Mouse (Mus musculus): Measurements from ENCODE around the gene Vps53. TPM values are rescaled to one million over a fixed set of nuclear protein-coding genes. Genes with fewer than 3 reads are reported as not detected.

Vps53 gene
- polyA plus RNA-seq, 1 experiment from 2014 or later: 35.1 TPM

DNA sequence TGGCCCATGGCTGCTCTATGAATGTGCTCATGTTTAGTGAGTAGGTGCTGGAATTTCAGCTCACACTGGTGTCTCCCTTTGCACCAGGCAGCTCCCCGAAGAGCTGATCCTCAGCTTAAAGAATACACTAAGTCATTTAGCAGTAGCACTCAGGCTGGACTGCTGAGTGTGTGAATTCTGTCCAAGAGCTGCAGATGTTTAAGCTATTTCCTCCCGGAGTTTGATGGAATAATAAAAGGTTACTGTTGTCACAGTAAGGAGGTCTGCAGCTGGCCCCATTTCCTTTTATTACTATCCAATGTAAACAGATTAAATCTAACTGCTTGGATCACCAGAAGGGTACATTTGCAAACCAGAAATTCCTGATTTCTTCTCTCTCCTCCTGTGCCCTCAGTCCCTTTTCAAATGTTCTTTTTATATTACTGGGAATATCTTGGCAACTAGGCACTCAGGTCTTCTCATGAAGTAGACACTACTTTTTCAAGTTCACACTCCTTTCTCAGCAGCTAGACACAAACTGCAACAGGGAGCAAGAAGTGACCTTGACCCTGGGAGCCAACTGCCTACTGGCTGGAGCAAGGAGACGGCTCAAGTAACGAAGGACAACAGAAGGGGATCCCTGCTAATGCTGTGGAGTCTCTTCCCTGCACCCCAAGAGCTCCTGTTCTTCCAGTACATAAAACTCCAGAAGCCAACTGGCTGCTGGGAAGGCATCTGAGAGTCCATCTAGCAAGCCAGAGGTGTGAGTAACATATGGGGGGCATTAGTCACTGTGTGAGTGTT, 80.1 kb downstream of the Vps53 start:
- H3K4me1 ChIP-seq (ENCODE audit: control insufficient read depth, insufficient read depth, low read length): peaks cover 2% of the 10 kb centered on the region
- peak overlapping the region; percentile 20; the same call in 1 of the 2 replicates for H3K27ac ChIP-seq (ENCODE audit: low read length)
- H3K9ac ChIP-seq (ENCODE audit: low read length): no peak overlapping the region
- no peak overlapping the region for H3K4me2 ChIP-seq (ENCODE audit: low read depth, low read length)
- no peaks in the 10 kb centered on the region for H3K9me3 ChIP-seq (replicated peaks; ENCODE audit: control insufficient read depth, low read length)
- peak; percentile 45; the same call in 1 of the 2 replicates for ATAC-seq (replicated peaks; ENCODE audit: extremely low read depth, insufficient read depth, low FRiP score)
- H3K27me3 ChIP-seq (ENCODE audit: control insufficient read depth, insufficient read depth, low read length): no peaks in the 10 kb centered on the region
- WGBS: 55% methylated on average over 4 of the region's 4 CpGs
- H3K4me3 ChIP-seq (ENCODE audit: low read length): no peak overlapping the region
- H3K36me3 ChIP-seq (ENCODE audit: control insufficient read depth, insufficient read depth): no peaks in the 10 kb centered on the region; the same call in 1 of the 2 replicates

DNA sequence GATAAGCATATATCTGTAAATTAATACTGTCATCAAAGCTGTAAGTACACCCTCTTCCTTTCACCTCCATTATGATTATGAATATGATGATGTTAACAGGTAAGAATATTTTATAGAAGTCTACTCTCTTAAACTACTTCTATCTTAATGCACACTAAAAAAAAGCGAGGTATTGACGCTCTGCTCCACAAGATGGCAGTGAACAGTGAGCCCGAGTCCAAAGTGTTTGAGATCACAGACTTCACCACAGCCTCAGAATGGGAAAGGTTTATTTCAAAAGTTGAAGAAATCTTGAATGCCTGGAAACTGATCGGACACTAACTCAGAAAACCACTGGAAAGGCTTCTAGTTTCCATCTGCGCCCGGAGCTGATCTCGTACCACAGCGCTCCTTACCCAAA, 85.8 kb downstream of the Vps53 start:
- Histone ChIP-seq H3K4me1 (ENCODE audit: control insufficient read depth, insufficient read depth, low read length) (no peaks in the 10 kb centered on the region; the same call in 1 of the 2 replicates), H3K36me3 (ENCODE audit: control insufficient read depth, insufficient read depth) (no peaks in the 10 kb centered on the region; the same call in 1 of the 2 replicates), H3K27me3 (ENCODE audit: control insufficient read depth, insufficient read depth, low read length) (no peaks in the 10 kb centered on the region), H3K9ac (ENCODE audit: low read length) (no peak overlapping the region), H3K27ac (ENCODE audit: low read length) (no peak overlapping the region), H3K9me3 (replicated peaks; ENCODE audit: control insufficient read depth, low read length) (no peaks in the 10 kb centered on the region), H3K4me3 (ENCODE audit: low read length) (no peak overlapping the region), H3K4me2 (ENCODE audit: low read depth, low read length) (no peak overlapping the region)
- WGBS: 84% methylated on average over 8 of the region's 8 CpGs
- ATAC-seq (replicated peaks; ENCODE audit: extremely low read depth, insufficient read depth, low FRiP score): no peak

DNA sequence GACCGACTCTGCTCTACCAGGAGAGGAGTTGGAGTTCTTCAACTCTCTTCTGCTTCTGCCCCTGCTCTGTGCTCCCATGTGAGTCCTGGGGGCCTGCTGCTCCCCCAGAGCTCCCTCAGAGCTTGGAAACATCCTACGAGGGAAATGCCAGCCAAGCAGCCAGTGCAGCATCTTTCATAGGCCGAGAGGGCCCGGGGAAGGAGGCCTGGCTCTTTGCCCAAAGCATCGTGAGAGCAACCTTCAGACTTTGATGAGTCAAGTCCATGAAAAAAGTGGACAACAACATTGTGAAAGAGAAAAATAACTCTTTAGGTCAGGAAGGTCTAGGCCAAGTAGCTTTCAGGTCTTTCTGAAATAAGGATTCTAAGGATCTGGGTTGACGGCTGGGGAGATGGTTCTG, 89.7 kb downstream of the Vps53 start:
- H3K4me3 ChIP-seq (ENCODE audit: low read length): no peak overlapping the region
- no peak for ATAC-seq (replicated peaks; ENCODE audit: extremely low read depth, insufficient read depth, low FRiP score)
- H3K9me3 ChIP-seq (replicated peaks; ENCODE audit: control insufficient read depth, low read length): no peaks in the 10 kb centered on the region
- H3K4me1 ChIP-seq (ENCODE audit: control insufficient read depth, insufficient read depth, low read length): no peaks in the 10 kb centered on the region
- H3K36me3 ChIP-seq (ENCODE audit: control insufficient read depth, insufficient read depth): peaks cover 9% of the 10 kb centered on the region
- WGBS: 57% methylated on average over 6 of the region's 6 CpGs
- no peaks in the 10 kb centered on the region for H3K27me3 ChIP-seq (ENCODE audit: control insufficient read depth, insufficient read depth, low read length)
- no peak overlapping the region for H3K4me2 ChIP-seq (ENCODE audit: low read depth, low read length)
- no peak overlapping the region for H3K9ac ChIP-seq (ENCODE audit: low read length)
- no peak overlapping the region for H3K27ac ChIP-seq (ENCODE audit: low read length)

DNA sequence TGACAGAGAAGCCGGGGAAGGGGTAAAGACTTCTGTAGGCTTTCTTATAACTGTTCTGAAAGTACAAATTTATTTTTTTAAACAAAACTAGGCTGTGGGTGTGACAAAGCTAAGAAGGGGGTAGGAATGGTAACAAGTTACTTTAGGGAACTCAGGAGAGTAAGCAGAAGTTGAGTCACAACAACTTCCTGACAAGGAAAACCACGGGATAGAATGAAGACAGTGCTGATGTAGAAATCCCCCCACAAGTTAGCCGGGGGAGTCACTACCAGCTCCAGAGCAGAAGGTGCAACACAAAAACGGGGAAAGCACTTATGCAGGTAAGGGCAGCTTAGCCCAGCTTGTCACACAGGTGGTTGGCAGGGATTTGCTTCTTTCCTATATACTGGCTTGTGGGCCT, 90.9 kb downstream of the Vps53 start:
- 73% methylated on average over 4 of the region's 4 CpGs for WGBS
- H3K27ac ChIP-seq (ENCODE audit: low read length): no peak overlapping the region
- no peak for ATAC-seq (replicated peaks; ENCODE audit: extremely low read depth, insufficient read depth, low FRiP score)

DNA sequence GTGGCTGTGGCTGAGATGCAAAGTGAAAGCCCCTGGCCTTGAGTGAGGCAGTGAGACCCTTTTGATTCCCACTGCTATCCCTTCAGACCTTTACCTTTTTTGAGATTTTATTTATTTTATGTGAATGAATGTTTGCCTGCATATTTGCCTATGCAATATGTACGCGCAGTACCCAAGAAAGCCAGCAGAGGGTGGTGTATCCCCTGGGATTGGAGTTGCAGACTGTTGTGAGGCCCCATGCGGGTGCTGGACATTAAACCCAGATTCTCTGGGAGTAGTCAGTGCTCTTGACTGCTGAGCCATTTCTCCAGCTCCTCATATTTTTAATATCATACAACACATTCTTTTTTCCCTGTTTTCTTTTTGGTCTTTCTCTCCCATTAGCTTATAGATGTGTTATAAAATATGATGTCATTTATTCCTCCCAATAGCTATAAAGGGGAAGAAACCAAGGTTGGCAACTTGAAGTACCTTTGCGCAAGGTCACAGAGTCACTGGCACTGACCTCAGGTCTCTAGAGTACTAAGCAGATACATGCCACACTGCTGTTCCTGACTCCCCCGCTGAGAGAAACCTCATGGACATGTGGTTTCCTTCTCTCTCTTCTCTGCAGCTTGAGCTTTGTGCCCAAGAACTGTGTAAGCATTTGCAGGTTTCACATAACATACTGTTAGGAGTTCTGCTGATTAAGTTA, 93.4 kb downstream of the Vps53 start:
- Histone ChIP-seq H3K9ac (ENCODE audit: low read length) (no peak overlapping the region), H3K36me3 (ENCODE audit: control insufficient read depth, insufficient read depth) (peaks cover 15% of the 10 kb centered on the region), H3K27me3 (ENCODE audit: control insufficient read depth, insufficient read depth, low read length) (no peaks in the 10 kb centered on the region), H3K4me1 (ENCODE audit: control insufficient read depth, insufficient read depth, low read length) (no peaks in the 10 kb centered on the region), H3K4me2 (ENCODE audit: low read depth, low read length) (no peak overlapping the region), H3K27ac (ENCODE audit: low read length) (no peak overlapping the region), H3K9me3 (replicated peaks; ENCODE audit: control insufficient read depth, low read length) (no peaks in the 10 kb centered on the region), H3K4me3 (ENCODE audit: low read length) (no peak overlapping the region)
- 77% methylated on average over 5 of the region's 5 CpGs for WGBS
- no peak for ATAC-seq (replicated peaks; ENCODE audit: extremely low read depth, insufficient read depth, low FRiP score)

More for the DNA sequence above, 90.9 kb downstream of the Vps53 start:
- no peaks in the 10 kb centered on the region for H3K9me3 ChIP-seq (replicated peaks; ENCODE audit: control insufficient read depth, low read length)
- peaks cover 9% of the 10 kb centered on the region for H3K36me3 ChIP-seq (ENCODE audit: control insufficient read depth, insufficient read depth)
- H3K27me3 ChIP-seq (ENCODE audit: control insufficient read depth, insufficient read depth, low read length): no peaks in the 10 kb centered on the region
- no peak overlapping the region for H3K4me2 ChIP-seq (ENCODE audit: low read depth, low read length)
- no peaks in the 10 kb centered on the region for H3K4me1 ChIP-seq (ENCODE audit: control insufficient read depth, insufficient read depth, low read length)
- no peak overlapping the region for H3K9ac ChIP-seq (ENCODE audit: low read length)
- no peak overlapping the region for H3K4me3 ChIP-seq (ENCODE audit: low read length)

DNA sequence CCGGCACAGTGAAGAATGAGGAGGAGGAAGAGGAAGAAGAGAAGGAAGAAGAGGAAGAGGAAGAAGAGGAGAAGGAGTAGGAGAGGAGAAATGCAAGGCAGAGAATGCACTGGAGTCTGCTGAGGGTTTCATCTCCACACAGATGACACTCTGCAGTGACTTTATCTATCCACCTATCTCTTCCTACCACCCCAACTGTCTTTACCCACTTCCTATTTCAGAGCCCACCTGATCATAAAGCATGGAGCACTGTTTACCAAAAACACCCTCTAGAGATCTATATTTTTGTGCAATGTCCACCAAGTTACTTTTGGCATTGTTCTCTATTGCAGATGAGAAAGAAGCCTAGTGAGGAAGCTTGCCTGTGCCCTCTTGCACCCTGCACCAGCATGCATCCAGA, 94.5 kb downstream of the Vps53 start:
- Histone ChIP-seq H3K27ac (ENCODE audit: low read length) (no peak overlapping the region), H3K4me1 (ENCODE audit: control insufficient read depth, insufficient read depth, low read length) (no peaks in the 10 kb centered on the region), H3K9ac (ENCODE audit: low read length) (no peak overlapping the region), H3K4me3 (ENCODE audit: low read length) (no peak overlapping the region), H3K4me2 (ENCODE audit: low read depth, low read length) (no peak overlapping the region), H3K27me3 (ENCODE audit: control insufficient read depth, insufficient read depth, low read length) (no peaks in the 10 kb centered on the region), H3K9me3 (replicated peaks; ENCODE audit: control insufficient read depth, low read length) (no peaks in the 10 kb centered on the region), H3K36me3 (ENCODE audit: control insufficient read depth, insufficient read depth) (peaks cover 19% of the 10 kb centered on the region)
- ATAC-seq (replicated peaks; ENCODE audit: extremely low read depth, insufficient read depth, low FRiP score): no peak
- 84% methylated on average over 1 of the region's 1 CpGs for WGBS

DNA sequence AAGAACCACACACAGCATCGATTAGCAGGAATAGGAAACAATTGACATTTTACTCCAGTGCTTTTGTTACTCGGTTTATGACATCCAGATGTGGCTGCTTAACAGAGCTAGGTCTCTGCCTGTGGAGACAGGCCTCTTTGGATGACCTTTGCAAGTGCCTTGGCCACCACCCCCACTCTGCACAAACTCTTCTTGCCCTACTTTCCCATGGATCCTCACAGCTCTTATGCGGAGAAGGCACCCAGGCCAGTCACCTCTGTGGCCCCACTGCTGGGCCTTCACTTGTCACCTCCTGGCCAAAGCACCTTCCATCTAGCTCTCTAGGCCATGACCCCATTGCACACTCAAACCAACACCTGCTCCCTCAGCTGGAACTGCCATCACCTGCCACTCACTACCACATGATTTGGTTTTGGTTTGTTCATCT, 95.5 kb downstream of the Vps53 start:
- H3K4me1 ChIP-seq (ENCODE audit: control insufficient read depth, insufficient read depth, low read length): no peaks in the 10 kb centered on the region
- H3K4me2 ChIP-seq (ENCODE audit: low read depth, low read length): no peak overlapping the region
- no peak overlapping the region for H3K27ac ChIP-seq (ENCODE audit: low read length)
- peaks cover 24% of the 10 kb centered on the region for H3K36me3 ChIP-seq (ENCODE audit: control insufficient read depth, insufficient read depth)
- H3K4me3 ChIP-seq (ENCODE audit: low read length): no peak overlapping the region
- no peaks in the 10 kb centered on the region for H3K9me3 ChIP-seq (replicated peaks; ENCODE audit: control insufficient read depth, low read length)
- no peak overlapping the region for H3K9ac ChIP-seq (ENCODE audit: low read length)
- H3K27me3 ChIP-seq (ENCODE audit: control insufficient read depth, insufficient read depth, low read length): no peaks in the 10 kb centered on the region
- WGBS: 71% methylated on average over 3 of the region's 3 CpGs
- no peak for ATAC-seq (replicated peaks; ENCODE audit: extremely low read depth, insufficient read depth, low FRiP score)

DNA sequence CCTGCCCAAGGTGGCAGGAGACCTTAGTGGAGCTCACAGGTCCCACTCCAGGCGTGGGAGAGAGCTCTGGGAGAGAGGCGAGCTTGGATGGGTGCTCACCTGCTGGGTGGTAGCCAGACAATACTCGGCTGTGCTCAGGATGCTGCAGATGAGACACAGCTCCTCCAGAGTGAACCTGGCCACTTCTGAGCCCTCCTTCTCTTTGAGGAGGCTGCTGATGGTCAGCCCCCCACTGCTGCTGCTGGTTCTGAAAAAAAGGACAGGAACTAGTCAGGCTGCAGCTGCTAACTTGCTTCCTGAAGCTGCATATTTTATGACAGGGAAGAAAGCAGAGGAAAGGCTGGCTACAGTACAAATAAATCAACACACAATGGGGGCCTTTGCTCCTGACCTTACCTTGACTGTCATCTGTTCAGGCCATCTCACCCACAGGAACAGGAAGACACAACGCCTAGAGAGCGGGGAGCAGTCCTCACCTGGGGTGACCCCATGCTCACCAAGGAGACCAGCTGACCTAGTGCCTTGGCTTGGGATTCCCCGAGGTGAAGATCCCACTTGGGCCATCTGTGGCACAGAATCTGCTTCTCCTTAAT, 98.3 kb downstream of the Vps53 start:
- WGBS: 77% methylated on average over 6 of the region's 6 CpGs
- Histone ChIP-seq H3K4me2 (ENCODE audit: low read depth, low read length) (no peak overlapping the region), H3K9ac (ENCODE audit: low read length) (no peak overlapping the region), H3K36me3 (ENCODE audit: control insufficient read depth, insufficient read depth) (peaks cover 21% of the 10 kb centered on the region), H3K4me1 (ENCODE audit: control insufficient read depth, insufficient read depth, low read length) (no peaks in the 10 kb centered on the region), H3K9me3 (replicated peaks; ENCODE audit: control insufficient read depth, low read length) (no peaks in the 10 kb centered on the region), H3K27ac (ENCODE audit: low read length) (peak overlapping the region; percentile 20; the same call in 1 of the 2 replicates), H3K4me3 (ENCODE audit: low read length) (no peak overlapping the region), H3K27me3 (ENCODE audit: control insufficient read depth, insufficient read depth, low read length) (no peaks in the 10 kb centered on the region)
- 0 out of 2 replicates have a peak, but pooled peaks have one; percentile 21 for ATAC-seq (replicated peaks; ENCODE audit: extremely low read depth, insufficient read depth, low FRiP score)

DNA sequence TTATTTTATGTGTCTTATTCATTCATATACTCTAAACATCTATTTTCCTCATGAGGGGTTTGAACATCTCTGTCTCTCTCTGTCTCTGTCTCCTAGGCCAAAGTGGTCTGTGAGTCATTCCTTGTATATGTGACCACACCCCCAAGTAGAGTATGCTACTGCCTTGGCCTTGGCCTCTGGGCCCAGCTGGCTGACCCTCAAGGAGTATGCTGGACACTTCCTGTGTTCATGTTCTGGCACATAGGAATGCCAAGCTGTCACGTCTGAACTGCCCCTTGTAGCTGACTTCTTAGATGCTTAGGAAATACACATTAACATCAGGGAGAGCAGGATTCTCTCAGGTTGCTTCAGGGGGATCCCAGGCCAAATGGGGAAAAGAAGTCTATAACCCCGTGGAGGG, 99.2 kb downstream of the Vps53 start:
- H3K27me3 ChIP-seq (ENCODE audit: control insufficient read depth, insufficient read depth, low read length): no peaks in the 10 kb centered on the region
- H3K4me2 ChIP-seq (ENCODE audit: low read depth, low read length): no peak overlapping the region
- H3K9ac ChIP-seq (ENCODE audit: low read length): no peak overlapping the region
- H3K4me1 ChIP-seq (ENCODE audit: control insufficient read depth, insufficient read depth, low read length): no peaks in the 10 kb centered on the region
- WGBS: 51% methylated on average over 2 of the region's 2 CpGs
- no peak overlapping the region for H3K4me3 ChIP-seq (ENCODE audit: low read length)
- peaks cover 20% of the 10 kb centered on the region for H3K36me3 ChIP-seq (ENCODE audit: control insufficient read depth, insufficient read depth)
- no peak for ATAC-seq (replicated peaks; ENCODE audit: extremely low read depth, insufficient read depth, low FRiP score)
- no peak overlapping the region for H3K27ac ChIP-seq (ENCODE audit: low read length)
- H3K9me3 ChIP-seq (replicated peaks; ENCODE audit: control insufficient read depth, low read length): no peaks in the 10 kb centered on the region

Data from heart, embryonic 16.5 days (tissue).